Mouse (Mus musculus): ENCODE data around the gene Ubac2.

Gene Ubac2

GRCm38 (mm10) chr14:121970402-121970801 is 92.0 kb downstream of the Ubac2 start:
- no peak for DNase-seq (ENCODE audit: low read depth)

- DNase-seq (ENCODE audit: low read depth): no peak
Measured at GRCm38 (mm10) chr14:121973114-121973513, 94.7 kb downstream of the Ubac2 start.

GRCm38 (mm10) chr14:121981531-121981930 is 103.1 kb downstream of the Ubac2 start:
- no peak for DNase-seq (ENCODE audit: low read depth)

GRCm38 (mm10) chr14:121983009-121983933 is 104.9 kb downstream of the Ubac2 start:
- no peak for DNase-seq (ENCODE audit: low read depth)

GRCm38 (mm10) chr14:121985477-121985876 is 107.1 kb downstream of the Ubac2 start:
- DNase-seq (ENCODE audit: low read depth): peak; percentile 66

DNA sequence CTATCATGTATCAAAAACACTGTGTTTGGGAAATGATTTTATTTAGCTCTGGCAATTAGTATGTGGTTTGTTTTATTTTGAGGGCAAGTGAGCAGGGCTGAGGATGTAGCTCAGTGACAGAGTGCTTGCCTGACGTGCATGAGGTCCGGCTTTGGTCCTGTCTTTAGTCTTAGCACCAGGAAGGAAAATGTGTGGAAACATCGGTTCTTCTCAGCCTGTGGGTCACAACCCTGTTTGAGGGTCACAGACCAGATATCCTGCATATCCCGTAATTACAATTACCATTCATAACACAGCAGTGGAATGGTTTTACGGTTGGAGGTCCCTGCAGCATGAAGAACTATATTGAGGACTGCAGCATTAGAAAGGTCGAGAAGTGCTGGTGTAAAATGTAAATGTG is 107.6 kb downstream of the Ubac2 start:
- no peak for DNase-seq (ENCODE audit: low read depth)

- DNase-seq (ENCODE audit: low read depth): peak; percentile 86
Measured at GRCm38 (mm10) chr14:121987287-121987686, 108.9 kb downstream of the Ubac2 start.

- DNase-seq (ENCODE audit: low read depth): no peak
Measured at GRCm38 (mm10) chr14:121987691-121988090, 109.3 kb downstream of the Ubac2 start.

GRCm38 (mm10) chr14:121989331-121989730 is 110.9 kb downstream of the Ubac2 start:
- DNase-seq (ENCODE audit: low read depth): no peak

GRCm38 (mm10) chr14:121989869-121990268 is 111.4 kb downstream of the Ubac2 start:
- DNase-seq (ENCODE audit: low read depth): no peak

DNA sequence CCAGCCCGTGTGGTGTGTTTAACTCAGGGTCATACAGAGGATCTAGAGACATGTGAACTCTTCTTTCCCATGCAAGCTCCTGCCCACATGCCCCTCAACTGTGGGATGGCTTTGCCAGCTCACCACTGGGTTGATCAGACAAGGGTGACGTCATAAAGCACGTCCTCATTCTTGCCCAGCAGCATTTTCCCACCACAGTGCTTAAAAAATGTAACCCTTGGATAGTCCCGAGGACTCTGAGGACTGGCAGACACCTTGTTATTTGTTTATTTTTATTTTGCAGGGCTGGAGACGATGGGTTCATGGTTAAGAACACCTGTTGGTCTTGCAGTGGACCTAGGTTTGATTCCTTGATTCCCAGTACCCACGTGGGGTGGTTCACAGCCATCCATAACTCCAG is 112.5 kb downstream of the Ubac2 start:
- no peak for DNase-seq (ENCODE audit: low read depth)

GRCm38 (mm10) chr14:121991921-121992320 is 113.5 kb downstream of the Ubac2 start:
- DNase-seq (ENCODE audit: low read depth): no peak

DNA sequence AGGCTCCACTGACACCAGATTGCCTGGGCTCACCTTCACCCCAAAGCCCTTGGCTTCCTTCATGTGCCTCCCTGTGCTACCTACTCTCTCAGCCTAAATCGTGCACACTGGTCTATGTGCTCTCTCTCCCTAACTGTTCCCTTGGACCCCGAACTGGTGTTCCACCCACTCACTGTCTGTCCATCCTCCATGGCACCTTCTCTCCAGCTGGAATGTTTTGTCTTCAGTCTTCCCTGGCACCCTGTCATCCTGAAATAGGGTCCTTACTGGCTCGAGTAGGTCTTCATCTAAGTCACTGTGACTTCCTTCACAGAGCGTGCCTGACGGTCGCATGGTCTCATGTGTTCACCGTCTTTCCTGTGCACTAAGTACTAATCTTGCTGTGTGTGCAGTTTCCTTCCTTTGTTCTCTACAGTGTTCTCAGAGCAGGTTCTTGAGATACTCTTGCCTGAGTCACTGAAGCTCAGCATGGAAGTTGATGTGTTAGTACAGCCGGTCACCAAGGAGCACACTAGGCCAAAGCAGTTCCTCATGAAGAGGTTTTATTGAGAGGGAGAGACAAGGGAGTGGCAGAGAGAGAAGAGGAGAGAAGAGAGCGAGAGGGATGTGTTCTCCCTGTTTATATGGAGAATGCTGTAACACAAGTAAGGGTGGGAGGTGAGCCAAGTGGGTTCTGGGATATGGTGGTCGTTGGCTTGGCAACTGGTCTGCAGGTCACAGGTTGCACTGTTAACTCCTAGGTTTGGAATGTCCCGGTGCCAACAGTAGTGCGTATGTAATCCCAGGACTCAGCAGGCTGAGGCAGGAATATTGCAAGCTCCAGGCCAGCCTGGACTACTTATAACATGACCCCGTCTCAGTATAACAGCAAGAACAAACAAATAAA is 114.2 kb downstream of the Ubac2 start:
- peak; percentile 11 for DNase-seq (ENCODE audit: low read depth)

- no peak for DNase-seq (ENCODE audit: low read depth)
Measured at GRCm38 (mm10) chr14:121993616-121994015, 115.2 kb downstream of the Ubac2 start.

- no peak for DNase-seq (ENCODE audit: low read depth)
Measured at GRCm38 (mm10) chr14:121994171-121994700, 115.8 kb downstream of the Ubac2 start.

DNA sequence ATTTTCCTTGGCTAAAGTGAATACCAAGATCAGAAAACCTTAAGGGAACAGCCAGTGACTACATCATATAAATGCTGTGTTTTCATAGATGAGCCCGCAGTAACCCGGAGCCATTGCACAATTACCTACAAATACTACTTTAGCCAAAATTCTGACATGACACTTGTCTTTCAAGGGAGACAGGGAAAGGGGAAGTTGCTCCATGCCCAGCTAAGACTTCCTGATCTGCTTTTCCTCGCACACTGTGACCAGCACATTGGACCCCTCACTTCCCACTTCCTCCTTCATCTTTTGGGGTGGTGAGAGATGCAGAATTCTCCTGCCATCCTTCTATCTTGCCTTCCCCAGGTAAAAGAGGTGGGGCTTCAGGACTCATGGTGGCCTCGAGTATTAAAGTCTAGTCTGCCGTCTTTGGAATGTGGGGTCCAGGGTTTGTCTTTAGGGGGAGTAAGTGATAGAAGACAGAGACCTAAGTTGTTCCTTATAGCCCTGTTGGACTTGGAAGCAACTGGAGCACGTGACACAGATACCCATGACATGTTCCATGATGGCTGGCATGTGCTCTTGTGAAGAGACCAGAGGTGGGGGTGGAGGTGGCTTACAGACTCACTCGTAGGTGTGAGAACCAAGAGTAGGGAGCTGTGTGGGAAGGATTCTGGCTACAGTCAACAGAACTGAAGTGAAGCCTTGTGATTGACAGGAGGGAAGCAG is 116.6 kb downstream of the Ubac2 start:
- DNase-seq (ENCODE audit: low read depth): peak; percentile 52

GRCm38 (mm10) chr14:121995557-121995870 is 117.1 kb downstream of the Ubac2 start:
- DNase-seq (ENCODE audit: low read depth): no peak

DNA sequence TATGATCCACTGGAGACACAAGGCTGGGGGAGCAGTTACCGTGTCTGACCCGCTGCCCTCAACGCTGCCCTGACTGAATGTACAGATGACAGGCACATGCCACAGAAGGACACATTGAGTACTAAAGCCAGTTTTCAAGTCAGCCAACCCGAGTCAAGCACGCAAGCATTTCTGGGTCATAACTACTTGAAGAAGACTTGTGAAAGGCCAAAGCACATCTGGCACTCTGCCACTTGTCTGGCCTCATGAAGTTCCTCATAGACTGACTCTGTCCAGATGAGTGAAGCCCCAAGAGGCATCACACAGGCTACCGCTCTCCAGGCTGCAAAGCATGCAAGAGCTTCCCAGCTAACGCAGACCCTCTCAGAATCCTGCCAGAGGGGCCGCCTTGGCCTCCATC is 118.4 kb downstream of the Ubac2 start:
- DNase-seq (ENCODE audit: low read depth): peak; percentile 65

DNA sequence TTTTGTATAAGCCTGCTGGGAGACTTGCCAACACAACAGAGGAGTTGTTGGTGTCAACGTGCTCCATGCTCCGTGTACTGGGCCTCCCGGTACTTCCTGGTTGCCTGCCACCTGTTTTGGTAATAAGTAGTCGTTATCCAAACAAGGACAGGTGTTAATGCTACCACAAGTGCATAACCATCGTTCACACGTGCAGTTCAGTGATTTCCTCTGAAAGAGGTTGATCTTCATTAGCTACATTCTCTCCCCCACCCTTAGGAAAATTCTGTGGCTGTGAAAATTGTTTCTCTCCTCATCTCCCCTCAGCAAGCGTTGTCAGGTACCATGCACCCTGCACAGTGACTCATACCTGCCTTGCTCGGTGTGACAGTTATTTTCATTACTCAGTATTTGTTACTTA is 121.0 kb downstream of the Ubac2 start:
- no peak for DNase-seq (ENCODE audit: low read depth)

DNA sequence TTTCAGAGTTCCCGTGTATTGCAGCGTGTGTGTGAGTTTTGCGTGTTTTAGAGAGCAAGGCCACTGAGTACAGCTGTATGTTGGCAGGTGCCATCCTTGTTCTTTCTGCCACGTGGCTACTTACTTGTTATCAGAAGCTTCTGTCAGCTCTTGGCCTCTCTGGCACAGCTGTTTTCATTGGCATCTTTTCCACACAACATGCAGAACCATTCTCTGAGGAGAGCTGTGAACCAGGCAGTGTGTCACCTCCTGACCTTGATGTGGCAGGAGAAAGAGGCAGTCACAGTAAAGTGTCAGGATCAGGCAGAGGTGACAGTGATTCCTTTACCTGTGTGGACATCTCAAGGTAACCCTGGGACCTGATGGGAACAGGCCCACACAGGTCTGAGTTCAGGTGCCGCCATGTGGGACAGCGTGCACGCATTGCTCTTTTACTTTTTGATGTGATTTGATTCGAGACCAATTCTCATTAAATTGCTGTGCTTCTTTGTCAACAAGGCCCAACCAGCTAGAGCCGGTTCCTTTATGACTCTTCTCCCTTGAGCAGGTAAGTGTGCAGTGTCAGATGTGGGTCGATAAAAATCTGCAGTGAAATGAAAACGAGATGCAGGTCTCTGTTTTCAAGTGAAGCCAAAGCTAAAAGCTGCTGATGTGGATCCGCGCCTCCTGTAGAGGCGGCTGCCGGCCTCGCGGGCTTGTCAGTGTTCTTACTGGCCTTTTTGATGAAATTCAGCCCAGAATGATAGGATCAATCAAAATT is 122.1 kb downstream of the Ubac2 start:
- DNase-seq (ENCODE audit: low read depth): no peak

- DNase-seq (ENCODE audit: low read depth): no peak
Measured at GRCm38 (mm10) chr14:122002224-122002623, 123.8 kb downstream of the Ubac2 start.
